Mouse (Mus musculus) testis, adult 2 months (tissue): ENCODE data around the gene Slc4a5. TPM values are rescaled to one million over a fixed set of nuclear protein-coding genes. Genes with fewer than 3 reads are reported as not detected.
A peak's percentile ranks its signal among the peaks of the same experiment; 100 is the strongest.

ENCODE experiments used
- H3K27ac ChIP-seq: fragments of 200-500 bp; 2 replicates; pipeline ENCODE4 v1.5.1; 2012; ENCODE audit warnings: low read depth, low read length; ENCODE audit not compliant: control insufficient read depth, insufficient read depth
- H3K27me3 ChIP-seq: fragments of 200-500 bp; 2 replicates; pipeline ENCODE4 v1.6.1; 2012; ENCODE audit warnings: mild to moderate bottlenecking, low read length, moderate library complexity; ENCODE audit not compliant: control insufficient read depth, insufficient read depth
- H3K36me3 ChIP-seq: fragments of 200-500 bp; 2 replicates; pipeline ENCODE4 v1.6.1; 2012; ENCODE audit warnings: mild to moderate bottlenecking, low read length; ENCODE audit not compliant: control insufficient read depth, insufficient read depth
- H3K4me1 ChIP-seq: fragments of 200-500 bp; 2 replicates; pipeline ENCODE4 v1.6.1; 2012; ENCODE audit warnings: low read length; ENCODE audit not compliant: control insufficient read depth, insufficient read depth
- H3K4me3 ChIP-seq: fragments of 200-500 bp; 2 replicates; pipeline ENCODE4 v1.5.1; 2012; ENCODE audit warnings: low read depth, mild to moderate bottlenecking, low read length, moderate library complexity, mixed read lengths; ENCODE audit not compliant: control insufficient read depth
- CTCF ChIP-seq: fragments of 200-500 bp; IDR thresholded peaks from 2 replicates; pipeline ENCODE4 v1.5.1; 2012; ENCODE audit warnings: low read depth, mild to moderate bottlenecking, inconsistent platforms, low read length, moderate library complexity; ENCODE audit not compliant: control insufficient read depth, insufficient read depth, insufficient replicate concordance
- POLR2A ChIP-seq: fragments of 200-500 bp; IDR thresholded peaks from 2 replicates; pipeline ENCODE4 v1.6.1; 2012; ENCODE audit warnings: low read depth, mild to moderate bottlenecking, inconsistent platforms, low read length, moderate library complexity; ENCODE audit not compliant: control insufficient read depth
- polyA plus RNA-seq: library from polyadenylated mRNA; depleted of rRNA; stranded (reverse); fragments of >200 nt; gene quantifications from 2 replicates; pipeline ENCODE4 v1.2.3, GENCODE M21; 2012

Slc4a5 gene
- polyA plus RNA-seq, 1 experiment: 3.4 TPM

DNA sequence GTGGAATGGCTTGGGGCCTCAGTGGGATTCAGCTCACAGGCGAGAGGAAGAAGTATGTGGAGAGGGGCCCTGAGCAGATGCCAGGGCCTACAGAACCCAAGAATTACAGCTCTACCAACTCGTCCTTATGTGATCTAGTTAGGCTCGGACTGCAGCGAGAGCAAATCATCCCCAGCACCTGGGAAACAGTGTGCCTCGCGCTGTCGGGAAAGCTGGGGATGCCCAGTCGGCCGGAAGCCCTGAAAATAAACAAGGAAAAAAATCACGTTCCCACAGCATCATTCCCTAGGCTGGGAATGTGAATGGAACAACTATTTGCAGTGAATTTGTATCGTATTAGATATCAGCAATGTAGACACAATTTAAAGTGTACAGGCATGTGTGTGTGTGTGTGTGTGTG is 13.3 kb upstream of the Slc4a5 start:
- no peak overlapping the region for H3K27ac ChIP-seq
- no peak for TF ChIP-seq POLR2A
- TF ChIP-seq CTCF: no peak
- no peaks in the 10 kb centered on the region for H3K36me3 ChIP-seq
- no peak overlapping the region for H3K4me3 ChIP-seq
- H3K27me3 ChIP-seq: no peaks in the 10 kb centered on the region
- H3K4me1 ChIP-seq: no peaks in the 10 kb centered on the region

DNA sequence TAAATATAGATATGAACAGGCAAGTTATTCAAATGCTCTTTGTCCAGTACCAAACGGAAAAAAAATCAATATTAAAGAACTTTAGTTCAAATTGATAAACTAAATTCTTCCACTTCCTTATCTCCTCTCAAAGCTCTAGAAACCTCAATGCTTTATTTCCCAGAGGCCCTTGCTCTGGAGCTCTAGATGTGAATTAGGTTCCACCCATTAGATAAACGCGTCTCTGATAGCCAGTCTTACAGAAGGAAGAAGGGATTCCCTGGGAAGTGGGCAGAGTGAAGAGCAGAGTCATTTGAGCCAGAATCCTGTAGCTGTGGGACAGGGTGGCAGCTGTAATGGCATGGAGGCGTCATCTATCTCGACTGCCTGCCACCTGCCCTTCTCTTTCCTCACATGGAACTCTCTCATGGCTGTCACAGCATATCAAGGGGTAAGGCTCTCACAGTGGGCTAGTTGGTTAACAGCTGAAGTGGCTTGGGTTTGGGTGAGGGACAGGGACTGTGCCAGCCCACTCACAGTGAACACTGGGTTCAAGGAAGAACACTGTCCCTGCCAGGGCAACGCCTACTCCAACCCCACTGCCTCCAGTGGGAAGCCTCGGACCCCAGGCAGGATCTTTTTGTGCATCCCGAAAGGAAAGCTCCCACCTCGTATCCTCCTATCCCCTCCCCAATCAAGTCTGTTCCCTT is 12.1 kb upstream of the Slc4a5 start:
- no peak overlapping the region for H3K27ac ChIP-seq
- no peaks in the 10 kb centered on the region for H3K36me3 ChIP-seq
- H3K27me3 ChIP-seq: no peaks in the 10 kb centered on the region
- TF ChIP-seq POLR2A (no peak), CTCF (no peak)
- H3K4me3 ChIP-seq: no peak overlapping the region
- H3K4me1 ChIP-seq: no peaks in the 10 kb centered on the region

DNA sequence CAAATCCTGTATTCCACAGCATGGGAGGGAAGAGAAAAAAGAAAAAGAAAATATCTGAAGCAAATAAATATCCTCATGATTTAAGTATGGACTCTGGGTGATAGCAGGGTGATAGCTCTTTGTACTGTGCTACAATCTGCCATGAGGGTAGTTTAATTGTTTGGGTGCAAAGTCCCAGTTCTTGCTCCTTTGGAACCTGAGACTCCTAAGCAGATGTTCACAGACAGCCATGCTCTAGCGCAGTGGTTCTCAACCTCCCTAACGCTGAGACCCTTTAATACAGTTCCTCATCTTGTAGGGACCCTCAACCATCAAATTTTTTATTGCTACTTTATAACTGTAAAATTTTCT is 11.6 kb upstream of the Slc4a5 start:
- Histone ChIP-seq H3K4me1 (no peaks in the 10 kb centered on the region), H3K27me3 (no peaks in the 10 kb centered on the region), H3K27ac (no peak overlapping the region), H3K4me3 (no peak overlapping the region), H3K36me3 (no peaks in the 10 kb centered on the region)
- TF ChIP-seq POLR2A (no peak), CTCF (no peak)

DNA sequence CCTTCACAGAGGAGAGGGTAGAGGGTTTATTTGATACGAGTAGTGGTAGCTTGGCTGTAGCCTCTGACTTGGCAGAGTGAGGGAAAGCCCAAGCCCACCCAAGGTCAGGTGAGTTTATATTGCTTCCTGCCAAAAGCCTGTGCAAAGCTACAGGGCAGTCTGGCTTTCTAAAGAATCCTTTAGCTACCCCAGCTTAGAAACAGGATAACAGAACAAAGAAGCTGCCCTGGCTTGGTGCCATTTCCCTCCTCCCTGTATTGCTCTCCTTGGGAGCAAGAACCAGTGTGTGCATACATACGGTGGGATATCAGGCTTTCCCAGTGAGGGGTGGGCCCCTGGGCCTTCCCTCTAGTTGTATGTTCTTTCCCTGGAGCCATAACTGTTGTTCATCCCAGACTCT is 9.1 kb upstream of the Slc4a5 start:
- H3K27me3 ChIP-seq: no peaks in the 10 kb centered on the region
- no peak overlapping the region for H3K27ac ChIP-seq
- no peak for TF ChIP-seq CTCF
- no peak for TF ChIP-seq POLR2A
- H3K4me1 ChIP-seq: no peaks in the 10 kb centered on the region
- no peak overlapping the region for H3K4me3 ChIP-seq
- H3K36me3 ChIP-seq: no peaks in the 10 kb centered on the region

DNA sequence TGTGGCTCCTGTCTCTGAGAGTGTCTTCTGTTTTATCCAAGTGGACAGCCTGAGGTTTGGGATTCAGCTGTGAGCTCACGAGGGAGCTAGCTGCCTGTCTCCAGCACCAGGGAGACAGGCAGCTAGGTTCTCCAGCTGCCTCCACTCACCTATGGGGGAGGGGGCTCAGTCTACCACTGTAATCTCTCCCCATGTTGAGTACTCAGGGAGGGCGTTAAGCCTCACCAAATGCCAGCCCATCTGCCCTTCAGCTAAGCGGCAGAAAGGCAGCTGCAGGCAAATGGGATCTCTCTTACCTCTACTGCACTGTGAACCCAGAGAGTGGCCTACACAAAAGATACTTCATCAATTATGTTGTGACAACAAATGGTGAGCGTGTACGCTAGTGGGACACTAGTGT is 8.1 kb upstream of the Slc4a5 start:
- no peaks in the 10 kb centered on the region for H3K4me1 ChIP-seq

DNA sequence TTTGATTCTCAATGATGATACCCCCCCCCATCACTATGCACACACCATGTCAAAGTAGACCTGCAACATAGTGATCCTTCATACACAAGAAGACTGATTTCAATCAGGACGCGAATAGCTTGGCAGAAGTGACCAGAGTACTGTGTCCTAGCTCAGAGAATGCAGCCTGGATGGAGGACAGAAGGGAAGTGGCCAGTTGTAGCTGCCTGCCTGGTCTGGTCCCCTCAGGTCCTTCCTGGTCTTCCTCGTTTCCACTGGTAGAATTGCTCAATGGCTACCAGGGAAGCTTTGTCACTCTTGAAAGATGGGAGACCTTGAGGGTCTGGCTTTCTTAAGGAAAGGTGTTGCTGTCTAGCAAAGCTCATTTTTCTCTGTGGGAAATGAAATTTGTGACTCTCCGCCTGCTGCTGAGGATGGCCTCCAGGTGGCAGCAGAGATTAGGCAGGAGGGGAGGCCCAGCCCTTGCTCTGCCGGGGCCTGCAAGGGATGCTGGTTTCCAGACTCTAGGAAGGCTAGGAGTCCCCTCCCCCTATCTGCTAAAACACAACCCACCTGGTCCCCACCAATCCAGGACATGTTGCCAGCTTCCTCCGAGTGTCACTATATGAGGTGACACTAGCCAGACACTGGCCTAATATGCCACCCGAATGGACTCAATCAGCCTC is 4.5 kb upstream of the Slc4a5 start:
- no peaks in the 10 kb centered on the region for H3K4me1 ChIP-seq
- H3K27me3 ChIP-seq: no peaks in the 10 kb centered on the region
- H3K4me3 ChIP-seq: no peak overlapping the region
- TF ChIP-seq POLR2A (no peak), CTCF (peak; percentile 69; the same call in 1 of the 2 replicates)
- no peak overlapping the region for H3K27ac ChIP-seq
- H3K36me3 ChIP-seq: no peaks in the 10 kb centered on the region

More for the DNA sequence above, 8.1 kb upstream of the Slc4a5 start:
- no peak for TF ChIP-seq CTCF
- TF ChIP-seq POLR2A: no peak
- H3K4me3 ChIP-seq: no peak overlapping the region
- no peaks in the 10 kb centered on the region for H3K36me3 ChIP-seq
- no peak overlapping the region for H3K27ac ChIP-seq
- no peaks in the 10 kb centered on the region for H3K27me3 ChIP-seq

DNA sequence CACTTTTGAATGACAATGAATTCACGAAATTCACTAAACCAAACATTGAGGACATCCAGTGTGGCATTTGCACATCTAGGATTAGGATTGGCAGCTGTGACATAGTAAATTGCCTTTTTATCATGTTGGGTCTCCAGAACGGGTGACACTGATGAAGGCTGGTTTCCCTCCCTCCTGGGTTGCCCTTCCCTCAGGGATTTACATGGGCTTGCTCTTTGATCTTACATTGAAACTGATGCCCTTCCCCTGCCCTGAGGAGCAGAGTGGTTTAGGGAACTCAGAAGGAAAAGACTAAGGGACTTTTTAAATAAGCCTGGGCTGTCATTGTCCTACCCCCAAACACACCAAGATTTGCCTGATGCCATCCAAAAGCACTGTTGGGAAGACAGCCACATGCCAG is 11.9 kb downstream of the Slc4a5 start:
- peaks cover 8% of the 10 kb centered on the region for H3K4me1 ChIP-seq
- TF ChIP-seq POLR2A (no peak), CTCF (no peak)
- H3K36me3 ChIP-seq: no peaks in the 10 kb centered on the region
- H3K4me3 ChIP-seq: no peak overlapping the region
- H3K27ac ChIP-seq: no peak overlapping the region
- no peaks in the 10 kb centered on the region for H3K27me3 ChIP-seq

DNA sequence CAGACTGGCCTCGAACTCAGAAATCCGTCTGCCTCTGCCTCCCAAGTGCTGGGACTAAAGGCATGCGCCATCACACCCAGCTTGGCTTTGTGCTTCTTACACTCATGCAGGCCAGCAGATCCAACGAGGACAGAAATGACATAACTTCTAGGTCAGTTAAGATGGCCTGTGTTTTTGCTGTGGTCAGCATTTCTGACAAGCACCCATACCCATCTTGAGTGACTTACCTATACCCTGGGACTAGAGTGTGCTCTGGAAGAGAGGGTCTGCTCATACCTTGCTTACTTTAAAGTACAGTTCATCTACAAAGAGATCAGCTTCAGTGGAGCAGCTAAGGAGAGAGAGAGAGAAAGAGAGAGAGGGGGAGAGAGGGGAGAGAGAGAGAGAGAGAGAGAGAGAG is 13.7 kb downstream of the Slc4a5 start:
- no peaks in the 10 kb centered on the region for H3K27me3 ChIP-seq
- H3K27ac ChIP-seq: no peak overlapping the region

More for the DNA sequence above, 13.7 kb downstream of the Slc4a5 start:
- Histone ChIP-seq H3K4me3 (no peak overlapping the region), H3K36me3 (no peaks in the 10 kb centered on the region), H3K4me1 (peaks cover 14% of the 10 kb centered on the region)
- no peak for TF ChIP-seq CTCF
- TF ChIP-seq POLR2A: no peak
